Mouse (Mus musculus) hindbrain, embryonic 13.5 days (tissue): ENCODE data around the gene Arhgef11. TPM values are rescaled to one million over a fixed set of nuclear protein-coding genes. Genes with fewer than 3 reads are reported as not detected.
A peak's percentile ranks its signal among the peaks of the same experiment; 100 is the strongest.

ENCODE experiments used
- ATAC-seq: fragments of 200-750 bp; cut with Nextera tagmentation; 2 replicates; pipeline ENCODE4 v1.8.0; 2017; ENCODE audit warnings: moderate TSS enrichment; ENCODE audit not compliant: low FRiP score
- H3K27ac ChIP-seq: fragments of 300-500 bp; sonication (generic); 2 replicates; pipeline ENCODE4 v1.5.1; 2015; ENCODE audit warnings: inconsistent platforms, mild to moderate bottlenecking, moderate library complexity
- H3K27me3 ChIP-seq: fragments of 300-500 bp; sonication (generic); 2 replicates; pipeline ENCODE4 v1.6.1; 2015; ENCODE audit warnings: mild to moderate bottlenecking, inconsistent platforms
- H3K36me3 ChIP-seq: fragments of 300-500 bp; sonication (generic); 2 replicates; pipeline ENCODE4 v1.6.1; 2015; ENCODE audit warnings: mild to moderate bottlenecking, inconsistent platforms
- H3K4me1 ChIP-seq: fragments of 300-500 bp; sonication (generic); replicated peaks from 2 replicates; pipeline ENCODE4 v1.6.1; 2015; ENCODE audit warnings: inconsistent platforms
- H3K4me2 ChIP-seq: fragments of 300-500 bp; sonication (generic); 2 replicates; pipeline ENCODE4 v1.6.1; 2015; ENCODE audit warnings: inconsistent platforms, mild to moderate bottlenecking, moderate library complexity
- H3K4me3 ChIP-seq: fragments of 300-500 bp; sonication (generic); 2 replicates; pipeline ENCODE4 v1.5.1; 2015; ENCODE audit warnings: mild to moderate bottlenecking, inconsistent platforms
- H3K9ac ChIP-seq: fragments of 300-500 bp; sonication (generic); 2 replicates; pipeline ENCODE4 v1.6.1; 2015; ENCODE audit warnings: mild to moderate bottlenecking, inconsistent platforms
- H3K9me3 ChIP-seq: fragments of 300-500 bp; sonication (generic); 2 replicates; pipeline ENCODE4 v1.6.1; 2016; ENCODE audit warnings: inconsistent platforms
- WGBS: fragments of 180-500 bp; shearing (Covaris S2); methylation state at CpG from one replicate; pipeline ENCODE4 v1.1.7; 2015; 5-methylcytosine and 5-hydroxymethylcytosine counted together
- polyA plus RNA-seq: library from polyadenylated mRNA; unstranded; fragments of >200 nt; fragmentation: Nextera tagmentation; extraction: Ambion mirVana; gene quantifications from 2 replicates; pipeline ENCODE4 v1.2.1, GENCODE M21; 2015

The Arhgef11 gene
- polyA plus RNA-seq, 1 experiment from 2014 or later, result 22.8 TPM

DNA sequence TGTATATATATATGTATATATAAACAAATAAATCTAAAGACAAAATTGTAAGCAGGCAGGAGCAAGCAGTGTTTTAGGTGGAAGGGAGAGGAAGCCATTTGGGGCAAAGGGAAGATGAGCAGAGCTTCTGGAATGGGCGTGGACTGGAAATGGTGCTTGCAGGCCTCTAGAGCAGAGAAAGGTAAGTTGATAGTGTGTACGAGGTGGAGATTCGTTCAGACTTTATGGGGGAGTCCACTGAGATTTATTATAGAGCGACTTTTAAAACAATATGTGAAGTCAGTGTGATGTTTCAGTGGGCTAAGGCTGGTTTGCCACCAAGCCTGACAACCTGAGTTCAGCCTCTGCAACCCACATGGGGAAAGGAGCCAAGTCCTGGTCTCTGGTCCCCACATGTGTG, 7.5 kb downstream of the Arhgef11 start:
- H3K4me2 ChIP-seq, result no peak overlapping the region
- 97% methylated on average over 4 of the region's 4 CpGs for WGBS
- ATAC-seq, result no peak
- no peak overlapping the region for H3K9ac ChIP-seq
- no peak overlapping the region for H3K4me3 ChIP-seq
- H3K9me3 ChIP-seq, result no peaks in the 10 kb centered on the region
- H3K27me3 ChIP-seq, result no peaks in the 10 kb centered on the region
- H3K36me3 ChIP-seq, result no peaks in the 10 kb centered on the region
- H3K4me1 ChIP-seq, result peaks cover 43% of the 10 kb centered on the region
- no peak overlapping the region for H3K27ac ChIP-seq

DNA sequence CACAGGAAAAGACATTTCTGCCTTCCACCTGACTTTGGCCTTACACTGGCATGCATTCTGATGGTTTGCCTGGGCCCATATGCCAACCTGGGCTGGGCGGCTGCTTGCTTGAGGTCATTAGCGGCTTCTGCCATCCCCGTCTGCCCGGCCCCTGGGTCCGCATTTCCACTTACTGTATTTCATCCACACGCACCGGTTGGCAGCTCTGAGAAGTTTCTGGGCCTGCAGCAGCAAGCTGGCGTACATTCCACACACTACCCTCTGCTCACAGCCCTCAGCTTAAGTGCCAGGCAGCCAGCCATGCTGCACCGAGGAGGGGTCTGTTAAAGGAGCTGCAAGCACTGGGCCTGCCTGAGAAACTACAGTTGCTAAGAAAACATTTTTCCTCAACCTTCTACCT, 13.5 kb downstream of the Arhgef11 start:
- Histone ChIP-seq H3K9ac (no peak overlapping the region), H3K4me2 (no peak overlapping the region), H3K36me3 (no peaks in the 10 kb centered on the region), H3K9me3 (no peaks in the 10 kb centered on the region), H3K4me3 (no peak overlapping the region), H3K27ac (no peak overlapping the region), H3K4me1 (peaks cover 14% of the 10 kb centered on the region), H3K27me3 (no peaks in the 10 kb centered on the region)
- WGBS, result 86% methylated on average over 9 of the region's 9 CpGs
- no peak for ATAC-seq

DNA sequence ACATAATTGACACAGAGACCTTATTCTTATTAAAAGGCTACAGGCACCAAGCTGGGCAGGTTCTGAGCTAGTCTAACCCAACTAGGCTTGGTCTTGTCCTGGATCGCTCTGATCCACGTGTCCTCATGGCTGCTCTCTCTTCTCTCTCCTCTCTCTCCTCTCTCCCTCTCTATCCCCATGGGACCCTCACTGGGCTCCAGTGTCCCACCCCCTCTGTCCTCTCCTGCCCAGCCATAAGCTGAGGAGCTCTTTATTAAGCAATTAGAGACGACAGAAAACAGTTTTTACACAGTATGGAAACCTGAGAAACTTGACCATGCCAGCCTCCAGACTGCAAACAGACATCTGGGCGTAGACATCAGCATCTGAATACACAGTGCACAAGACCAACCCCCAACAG, 14.0 kb downstream of the Arhgef11 start:
- no peak overlapping the region for H3K9ac ChIP-seq
- H3K9me3 ChIP-seq, result no peaks in the 10 kb centered on the region
- 77% methylated on average over 4 of the region's 4 CpGs for WGBS
- no peak overlapping the region for H3K27ac ChIP-seq
- no peaks in the 10 kb centered on the region for H3K36me3 ChIP-seq
- ATAC-seq, result no peak
- H3K4me1 ChIP-seq, result peaks cover 14% of the 10 kb centered on the region
- no peak overlapping the region for H3K4me2 ChIP-seq
- no peaks in the 10 kb centered on the region for H3K27me3 ChIP-seq
- no peak overlapping the region for H3K4me3 ChIP-seq

DNA sequence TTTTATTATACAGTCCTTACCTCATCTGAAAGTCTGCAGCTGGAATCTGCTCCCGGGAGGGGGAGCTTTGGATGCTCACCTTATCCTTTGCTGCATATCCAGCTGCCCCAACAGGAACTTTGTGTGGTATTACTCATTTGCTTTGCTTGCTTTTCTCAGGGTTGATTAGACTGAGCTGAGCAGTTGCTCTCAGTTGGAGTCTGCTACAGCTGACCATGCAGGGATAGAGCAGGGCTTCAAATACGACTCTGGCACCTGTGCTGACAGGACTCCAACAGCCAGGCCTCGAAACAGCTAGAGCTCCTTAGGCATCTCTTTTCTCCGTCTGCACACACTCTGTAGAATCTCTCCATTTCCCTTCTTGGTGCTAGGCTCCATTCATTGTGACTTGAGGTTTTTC, 18.2 kb downstream of the Arhgef11 start:
- no peaks in the 10 kb centered on the region for H3K27me3 ChIP-seq
- H3K4me2 ChIP-seq, result no peak overlapping the region
- 71% methylated on average over 4 of the region's 4 CpGs for WGBS
- no peaks in the 10 kb centered on the region for H3K9me3 ChIP-seq
- no peak for ATAC-seq
- H3K9ac ChIP-seq, result no peak overlapping the region
- peak overlapping the region; percentile 40; the same call in 1 of the 2 replicates for H3K27ac ChIP-seq
- H3K4me1 ChIP-seq, result peaks cover 10% of the 10 kb centered on the region
- no peak overlapping the region for H3K4me3 ChIP-seq
- no peaks in the 10 kb centered on the region; the same call in 1 of the 2 replicates for H3K36me3 ChIP-seq

DNA sequence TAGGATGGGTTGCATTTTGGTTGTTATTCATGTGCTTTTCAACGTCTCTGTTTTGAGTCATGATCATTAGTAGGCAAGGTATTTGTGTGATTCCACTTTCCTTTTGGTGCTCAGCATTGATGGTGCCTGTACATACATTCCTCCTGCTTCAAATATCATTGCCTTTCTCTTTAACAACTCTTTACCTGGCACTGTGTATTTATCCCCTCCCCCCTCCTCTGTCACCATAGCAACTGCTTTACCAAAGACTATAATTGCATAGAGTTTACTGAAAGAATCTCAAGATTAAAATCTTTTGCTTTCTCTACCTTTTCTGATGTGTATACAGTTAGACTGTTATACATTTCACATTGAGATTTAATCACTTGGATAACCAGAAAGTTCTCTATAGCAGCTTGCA, 26.1 kb downstream of the Arhgef11 start:
- no peak overlapping the region for H3K4me2 ChIP-seq
- ATAC-seq, result no peak
- H3K27ac ChIP-seq, result peak overlapping the region; percentile 14
- no peak overlapping the region for H3K9ac ChIP-seq
- H3K4me1 ChIP-seq, result peaks cover 11% of the 10 kb centered on the region
- H3K27me3 ChIP-seq, result no peaks in the 10 kb centered on the region
- no peaks in the 10 kb centered on the region for H3K9me3 ChIP-seq
- 74% methylated on average over 1 of the region's 1 CpGs for WGBS
- H3K36me3 ChIP-seq, result peaks cover 8% of the 10 kb centered on the region; the same call in 1 of the 2 replicates
- H3K4me3 ChIP-seq, result no peak overlapping the region

DNA sequence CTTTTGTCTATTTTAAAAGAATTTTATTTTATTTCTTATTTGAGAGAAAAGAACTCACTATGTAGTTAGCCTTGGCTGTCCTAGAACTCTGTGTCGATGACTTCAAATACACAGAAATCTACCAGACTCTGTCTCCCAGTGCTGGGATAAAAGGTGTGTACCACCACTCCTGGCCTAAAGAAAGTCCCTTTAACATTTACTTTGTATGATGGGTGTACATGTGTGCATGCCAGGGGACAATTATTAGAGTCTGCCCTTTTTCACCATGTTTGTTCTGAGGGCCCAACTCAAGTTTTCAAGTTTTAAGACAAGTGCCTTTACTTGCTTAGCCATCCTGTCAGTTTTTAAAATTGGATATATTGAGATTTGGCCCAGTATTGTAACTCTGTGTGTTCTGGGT, 28.8 kb downstream of the Arhgef11 start:
- 97% methylated on average over 1 of the region's 1 CpGs for WGBS
- Histone ChIP-seq H3K9me3 (no peaks in the 10 kb centered on the region), H3K9ac (no peak overlapping the region), H3K36me3 (0 out of 2 replicates have a peak, but pooled peaks cover 5% of the 10 kb centered on the region), H3K4me2 (no peak overlapping the region), H3K4me3 (no peak overlapping the region), H3K27ac (no peak overlapping the region), H3K27me3 (no peaks in the 10 kb centered on the region), H3K4me1 (peaks cover 11% of the 10 kb centered on the region)
- no peak for ATAC-seq

DNA sequence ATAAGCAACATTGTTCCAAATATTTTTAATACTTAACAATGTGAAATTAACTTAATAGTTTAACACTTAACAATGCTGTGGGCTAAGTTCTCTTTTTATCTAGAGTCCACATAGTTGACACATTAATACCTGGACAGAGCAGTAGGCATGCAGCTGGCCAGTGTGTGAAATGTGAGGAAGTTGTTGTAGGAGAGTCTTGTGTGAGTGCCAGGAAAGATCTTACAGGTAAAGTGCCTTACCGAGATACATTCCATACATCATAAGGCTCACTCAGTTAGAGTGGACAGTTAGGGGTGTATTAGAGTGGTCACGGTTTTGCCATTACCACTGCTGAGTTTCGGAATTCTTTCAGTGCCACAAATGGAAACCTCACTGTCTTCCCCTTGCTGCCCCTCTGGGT, 31.7 kb downstream of the Arhgef11 start:
- Histone ChIP-seq H3K4me3 (no peak overlapping the region), H3K27me3 (no peaks in the 10 kb centered on the region), H3K9ac (no peak overlapping the region), H3K4me2 (no peak overlapping the region), H3K9me3 (no peaks in the 10 kb centered on the region), H3K4me1 (0 out of 2 replicates have a peak, but pooled peaks cover under 1% of the 10 kb centered on the region), H3K27ac (no peak overlapping the region), H3K36me3 (no peaks in the 10 kb centered on the region)
- 96% methylated on average over 3 of the region's 3 CpGs for WGBS
- ATAC-seq, result no peak

DNA sequence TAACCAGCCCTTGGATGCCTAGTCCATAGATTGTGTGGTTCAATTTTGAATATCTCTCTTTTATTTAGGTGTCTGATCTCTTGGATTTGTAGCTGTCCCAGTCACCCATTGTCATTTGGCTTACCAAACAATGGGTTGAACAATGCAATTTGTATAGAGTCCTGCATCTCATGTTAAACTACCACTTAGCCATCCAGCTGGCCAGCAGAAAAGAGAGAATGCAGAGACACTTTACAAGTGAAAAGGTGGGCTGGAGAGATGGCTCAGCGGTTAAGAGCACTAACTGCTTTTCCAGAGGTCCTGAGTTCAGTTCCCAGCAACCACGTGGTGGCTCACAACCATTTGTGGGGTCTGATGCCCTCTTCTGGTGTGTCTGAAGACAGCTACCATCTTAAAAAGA, 41.0 kb downstream of the Arhgef11 start:
- Histone ChIP-seq H3K27me3 (no peaks in the 10 kb centered on the region), H3K36me3 (no peaks in the 10 kb centered on the region), H3K9me3 (no peaks in the 10 kb centered on the region), H3K4me2 (no peak overlapping the region), H3K4me3 (no peak overlapping the region), H3K4me1 (peaks cover 18% of the 10 kb centered on the region), H3K9ac (no peak overlapping the region), H3K27ac (no peak overlapping the region)
- no peak for ATAC-seq
- 71% methylated on average over 2 of the region's 2 CpGs for WGBS

DNA sequence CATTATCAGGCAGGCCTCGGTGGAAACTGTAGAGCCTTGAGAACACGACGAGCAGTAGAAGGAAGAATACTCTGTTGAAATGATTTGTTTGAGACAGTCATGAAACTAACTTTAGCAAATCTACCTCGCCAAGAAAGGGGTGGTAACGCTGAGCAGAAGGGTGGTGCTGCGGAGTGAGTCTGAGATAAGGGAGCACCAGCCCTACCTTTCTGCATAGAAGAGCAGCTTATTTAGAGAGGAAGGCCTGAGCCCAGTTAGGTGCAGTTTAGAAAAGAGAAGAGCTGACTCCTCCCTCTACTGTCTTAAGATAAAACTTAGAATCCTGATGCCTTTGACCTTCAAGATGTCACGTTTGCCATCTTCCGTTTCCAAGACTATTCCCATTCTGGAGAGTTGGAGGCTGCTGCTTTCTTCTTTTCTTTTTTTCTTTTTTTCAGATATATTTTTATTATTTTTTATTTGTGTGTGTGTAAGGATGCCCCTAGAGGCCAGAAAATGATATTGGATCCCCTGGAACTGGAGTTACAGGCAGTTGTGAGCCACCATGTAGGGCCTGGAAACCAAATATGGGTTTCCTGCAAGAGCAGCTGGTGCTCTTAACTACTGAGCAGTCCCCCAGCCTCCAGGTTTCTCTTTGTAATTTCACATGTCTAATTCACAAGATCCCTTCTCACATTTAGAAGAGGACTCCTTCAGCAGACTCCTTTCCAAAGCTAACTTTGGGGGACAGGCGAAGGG, 42.5 kb downstream of the Arhgef11 start:
- no peak for ATAC-seq
- H3K27me3 ChIP-seq, result no peaks in the 10 kb centered on the region
- no peak overlapping the region for H3K4me2 ChIP-seq
- H3K4me1 ChIP-seq, result peaks cover 17% of the 10 kb centered on the region
- H3K27ac ChIP-seq, result no peak overlapping the region
- 94% methylated on average over 9 of the region's 9 CpGs for WGBS
- H3K9me3 ChIP-seq, result no peaks in the 10 kb centered on the region
- H3K4me3 ChIP-seq, result no peak overlapping the region
- no peak overlapping the region for H3K9ac ChIP-seq
- no peaks in the 10 kb centered on the region for H3K36me3 ChIP-seq

DNA sequence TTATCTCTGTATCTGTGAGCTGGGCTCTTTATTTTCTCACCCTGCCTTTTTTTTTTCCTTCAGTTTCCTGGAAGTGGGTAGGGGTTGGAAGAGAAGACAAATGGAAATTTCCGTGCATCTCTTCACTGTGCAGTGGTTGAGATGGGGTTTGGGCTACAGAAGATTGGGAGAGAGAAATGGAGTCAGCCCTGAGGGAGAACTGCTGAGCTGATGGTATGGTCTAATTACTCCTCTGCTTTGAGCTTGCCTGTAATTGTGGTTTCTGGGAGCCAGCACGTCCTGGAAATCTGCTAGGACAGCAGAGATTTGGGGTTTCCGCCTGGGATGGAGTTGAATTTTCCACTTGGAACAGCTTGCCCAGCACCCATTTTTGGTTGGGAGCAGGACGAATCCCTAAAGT, 43.1 kb downstream of the Arhgef11 start:
- Histone ChIP-seq H3K4me2 (no peak overlapping the region), H3K9me3 (no peaks in the 10 kb centered on the region), H3K27me3 (no peaks in the 10 kb centered on the region), H3K27ac (no peak overlapping the region), H3K9ac (no peak overlapping the region), H3K4me3 (no peak overlapping the region), H3K4me1 (peaks cover 12% of the 10 kb centered on the region), H3K36me3 (no peaks in the 10 kb centered on the region)
- no peak for ATAC-seq
- 89% methylated on average over 4 of the region's 4 CpGs for WGBS

DNA sequence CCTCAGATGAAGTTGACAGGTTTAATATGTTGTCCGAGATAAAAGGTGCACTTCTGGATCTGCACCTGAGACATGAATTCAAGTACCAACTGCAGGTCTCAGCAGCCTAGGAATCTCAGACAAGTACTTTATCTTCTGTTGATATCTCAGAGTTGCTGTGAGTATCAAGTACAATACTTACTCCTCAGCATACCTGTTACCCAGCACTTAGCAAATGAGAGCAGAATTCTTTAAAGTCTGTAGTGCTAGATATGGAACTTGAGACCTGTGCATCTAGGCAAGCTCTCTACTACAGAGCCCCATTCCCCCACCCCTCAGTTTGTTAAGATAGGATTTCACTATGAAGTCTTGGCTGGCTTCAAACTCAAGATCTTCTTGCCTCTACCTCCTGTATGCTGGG, 43.9 kb downstream of the Arhgef11 start:
- 92% methylated on average over 1 of the region's 1 CpGs for WGBS
- H3K27me3 ChIP-seq, result no peaks in the 10 kb centered on the region
- no peaks in the 10 kb centered on the region for H3K36me3 ChIP-seq
- H3K27ac ChIP-seq, result no peak overlapping the region
- H3K4me3 ChIP-seq, result no peak overlapping the region
- H3K4me2 ChIP-seq, result no peak overlapping the region
- H3K4me1 ChIP-seq, result peaks cover 12% of the 10 kb centered on the region
- no peak for ATAC-seq
- H3K9me3 ChIP-seq, result no peaks in the 10 kb centered on the region
- no peak overlapping the region for H3K9ac ChIP-seq

DNA sequence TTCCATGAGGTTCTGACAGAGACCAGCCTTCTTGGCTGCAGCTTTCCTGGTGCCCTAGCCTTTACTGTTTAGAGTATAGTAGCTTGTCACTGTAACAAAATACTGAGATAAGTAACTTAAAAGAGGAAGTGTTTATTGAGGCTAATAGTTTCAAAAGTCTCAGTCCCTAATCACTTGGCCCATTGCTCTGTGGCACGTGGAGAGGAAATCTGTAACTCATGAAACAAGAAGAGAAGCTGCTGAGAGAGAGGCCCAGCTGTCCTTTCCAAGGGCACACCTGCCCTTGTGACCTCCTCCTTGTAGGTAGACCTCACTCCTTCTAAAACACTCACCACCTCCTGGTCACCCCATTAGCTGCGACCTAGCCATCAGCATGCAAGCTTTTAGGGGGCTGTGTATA, 101.2 kb downstream of the Arhgef11 start:
- ATAC-seq, result no peak
- H3K27ac ChIP-seq, result no peak overlapping the region
- H3K36me3 ChIP-seq, result peaks cover 94% of the 10 kb centered on the region
- no peak overlapping the region for H3K9ac ChIP-seq
- H3K27me3 ChIP-seq, result no peaks in the 10 kb centered on the region
- WGBS, result 93% methylated on average over 2 of the region's 2 CpGs
- no peak overlapping the region for H3K4me3 ChIP-seq
- no peaks in the 10 kb centered on the region for H3K9me3 ChIP-seq
- H3K4me1 ChIP-seq, result no peaks in the 10 kb centered on the region
- no peak overlapping the region for H3K4me2 ChIP-seq

DNA sequence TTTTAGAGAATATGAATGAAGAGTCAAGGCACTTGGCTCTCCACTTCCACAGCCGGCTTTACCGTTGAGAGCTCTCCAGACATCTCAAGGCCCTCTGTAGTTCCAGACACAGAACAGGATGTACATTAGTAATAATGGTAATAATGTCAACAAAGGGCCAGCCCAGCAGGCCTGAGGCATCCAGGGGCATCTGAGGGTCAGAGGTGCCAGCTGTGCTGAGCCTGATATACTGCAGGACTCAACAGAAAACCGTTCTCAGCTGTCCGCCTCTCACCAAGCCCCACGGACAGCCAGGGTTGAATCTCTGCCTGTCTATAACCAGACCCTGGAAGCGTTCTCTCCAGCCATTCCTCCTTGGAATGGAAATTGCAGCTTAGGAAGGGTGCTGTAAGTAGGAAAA, 107.2 kb downstream of the Arhgef11 start:
- H3K9me3 ChIP-seq, result no peaks in the 10 kb centered on the region
- no peak overlapping the region for H3K27ac ChIP-seq
- no peak overlapping the region for H3K9ac ChIP-seq
- ATAC-seq, result no peak
- no peak overlapping the region for H3K4me3 ChIP-seq
- H3K4me2 ChIP-seq, result no peak overlapping the region
- H3K27me3 ChIP-seq, result no peaks in the 10 kb centered on the region
- whole genome bisulfite sequencing, result 90% methylated on average over 6 of the region's 6 CpGs
- peaks cover 91% of the 10 kb centered on the region for H3K36me3 ChIP-seq
- no peaks in the 10 kb centered on the region for H3K4me1 ChIP-seq
